Mouse (Mus musculus) layer of hippocampus, adult 2 months (tissue): ENCODE results near the gene Lpcat2. TPM values are rescaled to one million over a fixed set of nuclear protein-coding genes. Genes with fewer than 3 reads are reported as not detected.

Source experiments
- DNase-seq, 2 experiments: peaks; one replicate each; pipeline ENCODE4 v3.0.0; 2022; ENCODE audit warnings: low spot score in 2 of 2
- H3K27ac ChIP-seq: fragments of 200-600 bp; 2 replicates; pipeline ENCODE4 v1.8.1; 2022
- H3K4me3 ChIP-seq: fragments of 200-600 bp; 2 replicates; pipeline ENCODE4 v1.8.1; 2022; ENCODE audit warnings: mild to moderate bottlenecking
- CTCF ChIP-seq: fragments of 200-600 bp; conservative IDR thresholded peaks from 2 replicates; pipeline ENCODE4 v1.8.1; 2022; ENCODE audit warnings: antibody characterized with exemption, mild to moderate bottlenecking, moderate library complexity
- microRNA-seq, 2 experiments: library from miRNA; unstranded; fragments of <30 nt; microRNA quantifications; one replicate each; pipeline ENCODE4 v1.2.0; 2021
- total RNA-seq, 2 experiments: library from RNA; stranded (reverse); gene quantifications; 2 replicates each; pipeline ENCODE4 v1.2.3; 2021

Gene Lpcat2
- total RNA-seq, 2 experiments from 2014 or later, result 10.0 to 11.2 TPM

- no peak for DNase-seq
- Histone ChIP-seq H3K27ac (no peak overlapping the region), H3K4me3 (peak overlapping the region; percentile 35)
- peak; percentile 19; the same call in 1 of the 2 replicates for TF ChIP-seq CTCF
Observed at GRCm38 (mm10) chr8:92960451-92960911, 105.3 kb downstream of the Lpcat2 start.

GRCm38 (mm10) chr8:92961088-92961487, 105.9 kb downstream of the Lpcat2 start:
- TF ChIP-seq CTCF, result no peak
- H3K4me3 ChIP-seq, result no peak overlapping the region

GRCm38 (mm10) chr8:92964556-92964955, 109.4 kb downstream of the Lpcat2 start:
- Histone ChIP-seq H3K4me3 (no peak overlapping the region), H3K27ac (no peak overlapping the region)
- DNase-seq, result no peak
- no peak for TF ChIP-seq CTCF

More at GRCm38 (mm10) chr8:92961088-92961487, 105.9 kb downstream of the Lpcat2 start:
- DNase-seq, result no peak
- H3K27ac ChIP-seq, result no peak overlapping the region

Small RNA genes within 50 kb of the gene (microRNA-seq; reads per million reads assigned to microRNA genes)
- gene Gm22151, result 0 reads per million in 2 experiments

Other genes with a start within 250 kb of the Lpcat2 start
- gene Irx6, start 181.1 kb upstream of the Lpcat2 start, total RNA-seq, result under 1 TPM; 0.10 to 0.38 TPM
- gene Mmp2, start 28.0 kb upstream of the Lpcat2 start, total RNA-seq, result 1 to 10 TPM; 2.7 to 3.0 TPM
- 1 to 10 TPM; 1.2 to 3.0 TPM for gene Capns2, start 46.1 kb downstream of the Lpcat2 start, total RNA-seq
- under 1 TPM; 0.10 to 0.18 TPM for gene Slc6a2, start 104.7 kb downstream of the Lpcat2 start, total RNA-seq
- not detected for gene Ces1a, start 192.9 kb downstream of the Lpcat2 start, total RNA-seq
- not detected for gene Ces1b, start 224.7 kb downstream of the Lpcat2 start, total RNA-seq